Mouse (Mus musculus): ENCODE measurements around the gene Med26.
A peak's percentile ranks its signal among the peaks of the same experiment; 100 is the strongest.

The Med26 gene

GRCm38 (mm10) chr8:72547802-72548643 is at the start of gene Med26:
Gene Med26 (minus strand): TSS chr8:72548270.
- peak; percentile 98 for DNase-seq (ENCODE audit: low spot score)

- no peak for DNase-seq (ENCODE audit: low spot score)
These were observed 42.1 kb upstream of the Med26 start for GRCm38 (mm10) chr8:72590198-72590597.

- no peak for DNase-seq (ENCODE audit: low spot score)
These were observed 41.2 kb upstream of the Med26 start for GRCm38 (mm10) chr8:72589286-72589685.

- no peak for DNase-seq (ENCODE audit: low spot score)
These were observed 40.8 kb upstream of the Med26 start for GRCm38 (mm10) chr8:72588865-72589264.

GRCm38 (mm10) chr8:72587806-72588205 is 39.7 kb upstream of the Med26 start:
- DNase-seq (ENCODE audit: low spot score): no peak

- no peak for DNase-seq (ENCODE audit: low spot score)
These were observed 36.3 kb upstream of the Med26 start for GRCm38 (mm10) chr8:72584390-72584789.

GRCm38 (mm10) chr8:72583056-72583771 is 35.1 kb upstream of the Med26 start:
- peak; percentile 81 for DNase-seq (ENCODE audit: low spot score)

- DNase-seq (ENCODE audit: low spot score): no peak
These were observed 31.3 kb upstream of the Med26 start for GRCm38 (mm10) chr8:72579374-72579773.

GRCm38 (mm10) chr8:72577941-72578340 is 29.9 kb upstream of the Med26 start:
- DNase-seq (ENCODE audit: low spot score): no peak

- DNase-seq (ENCODE audit: low spot score): no peak
These were observed 29.2 kb upstream of the Med26 start for GRCm38 (mm10) chr8:72577266-72577665.

- DNase-seq (ENCODE audit: low spot score): no peak
These were observed 27.8 kb upstream of the Med26 start for GRCm38 (mm10) chr8:72575915-72576314.

- DNase-seq (ENCODE audit: low spot score): no peak
These were observed 25.4 kb upstream of the Med26 start for GRCm38 (mm10) chr8:72573450-72573849.

- DNase-seq (ENCODE audit: low spot score): peak; percentile 14
These were observed 24.4 kb upstream of the Med26 start for GRCm38 (mm10) chr8:72572507-72572906.

GRCm38 (mm10) chr8:72571611-72572473 is 23.8 kb upstream of the Med26 start, which contains the start of gene Tmem38a:
Gene Tmem38a (plus strand): TSS chr8:72572055.
- peak; percentile 76 for DNase-seq (ENCODE audit: low spot score)

GRCm38 (mm10) chr8:72570633-72571610 is 22.9 kb upstream of the Med26 start, which contains the start of gene Smim7:
Gene Smim7 (minus strand): TSS chr8:72571088.
- DNase-seq (ENCODE audit: low spot score): peak; percentile 98

- no peak for DNase-seq (ENCODE audit: low spot score)
These were observed 17.9 kb upstream of the Med26 start for GRCm38 (mm10) chr8:72565970-72566369.

GRCm38 (mm10) chr8:72561111-72561689 is 13.1 kb upstream of the Med26 start:
- no peak for DNase-seq (ENCODE audit: low spot score)

- no peak for DNase-seq (ENCODE audit: low spot score)
These were observed 7.7 kb upstream of the Med26 start for GRCm38 (mm10) chr8:72555770-72556169.

- peak; percentile 21 for DNase-seq (ENCODE audit: low spot score)
These were observed 1.3 kb upstream of the Med26 start for GRCm38 (mm10) chr8:72549314-72549892.
